Mouse (Mus musculus) hindlimb bud, embryonic 11.5 days (tissue): ENCODE measurements around the gene Tmem17.

Source experiments
- DNase-seq: peaks from one replicate; pipeline ENCODE4 v3.0.0-alpha.2; 2012; ENCODE audit warnings: low read depth, low spot score; ENCODE audit errors: extremely low spot score

Tmem17 gene

GRCm38 (mm10) chr11:22564676-22565075, 52.8 kb downstream of the Tmem17 start:
- no peak for DNase-seq
